Mouse (Mus musculus) heart, embryonic 11.5 days (tissue): ENCODE data around the gene Tmem102. TPM values are rescaled to one million over a fixed set of nuclear protein-coding genes. Genes with fewer than 3 reads are reported as not detected.

Experiments used
- ATAC-seq: fragments of 200-750 bp; cut with Nextera tagmentation; replicated peaks from 2 replicates; pipeline ENCODE4 v1.8.0; 2017; ENCODE audit warnings: moderate library complexity; ENCODE audit not compliant: insufficient number of reproducible peaks, low FRiP score, low TSS enrichment
- H3K27ac ChIP-seq: fragments of 300-500 bp; sonication (generic); 2 replicates; pipeline ENCODE4 v1.5.1; 2014; ENCODE audit warnings: mild to moderate bottlenecking, low read depth, low read length
- H3K27me3 ChIP-seq: fragments of 300-500 bp; sonication (generic); 2 replicates; pipeline ENCODE4 v1.6.1; 2014; ENCODE audit warnings: mild to moderate bottlenecking, low read length, mixed read lengths; ENCODE audit not compliant: control insufficient read depth, insufficient read depth
- H3K36me3 ChIP-seq: fragments of 300-500 bp; sonication (generic); 2 replicates; pipeline ENCODE4 v1.6.1; 2014; ENCODE audit warnings: mild to moderate bottlenecking, low read length, moderate library complexity, mixed read lengths; ENCODE audit not compliant: control insufficient read depth, insufficient read depth
- H3K4me1 ChIP-seq: fragments of 300-500 bp; sonication (generic); 2 replicates; pipeline ENCODE4 v1.6.1; 2014; ENCODE audit warnings: low read length; ENCODE audit not compliant: control insufficient read depth, insufficient read depth
- H3K4me2 ChIP-seq: fragments of 300-500 bp; sonication (generic); 2 replicates; pipeline ENCODE4 v1.6.1; 2014; ENCODE audit warnings: mild to moderate bottlenecking, moderate library complexity
- H3K4me3 ChIP-seq: fragments of 300-500 bp; sonication (generic); 2 replicates; pipeline ENCODE4 v1.5.1; 2014; ENCODE audit warnings: low read depth, low read length
- H3K9ac ChIP-seq: fragments of 300-500 bp; sonication (generic); 2 replicates; pipeline ENCODE4 v1.6.1; 2014; ENCODE audit warnings: mild to moderate bottlenecking, low read depth, low read length, moderate library complexity
- H3K9me3 ChIP-seq: fragments of 300-500 bp; sonication (generic); replicated peaks from 2 replicates; pipeline ENCODE4 v1.6.1; 2016; ENCODE audit warnings: low read length; ENCODE audit not compliant: control insufficient read depth
- WGBS: fragments of 180-500 bp; shearing (Covaris S2); extraction: QIAGEN DNeasy Blood & Tissue Kit; methylation state at CpG from one replicate; pipeline ENCODE4 v1.1.7; 2014; ENCODE audit not compliant: insufficient replicate concordance; 5-methylcytosine and 5-hydroxymethylcytosine counted together
- polyA plus RNA-seq: library from polyadenylated mRNA; unstranded; fragments of >200 nt; fragmentation: Nextera tagmentation; extraction: Ambion mirVana; gene quantifications from 2 replicates; pipeline ENCODE4 v1.2.1, GENCODE M21; 2014

Tmem102 gene
- polyA plus RNA-seq, 1 experiment from 2014 or later = 1.1 TPM

DNA sequence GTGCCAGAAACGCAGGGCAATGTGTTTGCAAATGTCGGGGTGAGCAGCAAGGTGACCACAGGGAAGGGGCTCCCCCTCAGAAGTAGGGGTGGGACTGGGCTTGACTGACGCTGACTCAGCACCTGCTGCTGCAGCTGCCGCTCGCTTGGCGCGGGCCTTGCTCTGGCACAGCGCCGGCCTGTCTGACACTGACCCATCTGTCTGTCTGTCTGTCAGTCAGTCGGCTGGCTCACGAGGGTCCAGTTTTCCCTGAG, 5.4 kb downstream of the Tmem102 start:
- peaks cover 38% of the 10 kb centered on the region for H3K4me1 ChIP-seq
- no peaks in the 10 kb centered on the region for H3K36me3 ChIP-seq
- peak overlapping the region; percentile 73 for H3K9ac ChIP-seq
- peaks cover 61% of the 10 kb centered on the region for H3K27me3 ChIP-seq
- H3K4me3 ChIP-seq = peak overlapping the region; percentile 47
- 0% methylated on average over 11 of the region's 11 CpGs for WGBS
- H3K27ac ChIP-seq = no peak overlapping the region
- peak overlapping the region; percentile 98 for H3K4me2 ChIP-seq
- H3K9me3 ChIP-seq = no peaks in the 10 kb centered on the region
- no peak for ATAC-seq

DNA sequence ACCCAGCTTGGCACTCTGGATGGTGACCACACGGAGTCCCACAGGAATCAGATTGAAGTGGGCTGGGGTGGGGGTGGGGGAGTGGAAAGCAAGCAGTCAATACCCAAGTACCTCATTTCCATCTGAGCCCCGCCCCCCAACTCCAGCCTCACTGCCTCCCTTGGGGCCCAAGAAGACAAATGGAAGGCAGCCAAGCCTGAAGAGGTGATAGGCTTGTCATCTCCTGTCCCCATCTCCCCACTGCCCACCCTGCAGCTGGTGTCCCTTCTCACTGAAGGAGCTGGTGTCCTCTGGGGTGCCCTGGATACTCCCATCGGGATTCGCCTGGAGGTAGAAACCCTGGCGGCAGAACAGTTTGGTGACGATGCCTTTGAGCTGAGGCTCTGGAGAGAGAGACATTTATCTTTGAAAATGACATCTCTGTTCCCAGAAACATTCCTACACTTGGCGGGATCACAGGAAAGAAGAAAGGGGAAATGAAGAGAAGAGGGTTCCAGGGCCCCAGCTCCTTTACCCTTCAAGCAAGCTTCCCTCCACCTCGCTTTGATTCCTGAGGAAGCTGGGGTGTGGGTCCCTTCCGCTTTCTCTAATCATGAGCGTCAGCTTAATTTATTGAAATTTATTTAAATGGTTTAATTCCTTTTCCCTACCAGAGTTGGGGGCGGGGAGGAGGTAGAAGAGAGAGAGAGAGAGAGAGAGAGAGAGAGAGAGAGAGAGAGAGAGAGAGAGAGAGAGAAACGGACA, 5.9 kb downstream of the Tmem102 start:
- H3K4me3 ChIP-seq = peak overlapping the region; percentile 47
- H3K9ac ChIP-seq = no peak overlapping the region
- WGBS = 26% methylated on average over 12 of the region's 12 CpGs
- peak overlapping the region; percentile 98 for H3K4me2 ChIP-seq
- H3K36me3 ChIP-seq = no peaks in the 10 kb centered on the region
- H3K27ac ChIP-seq = no peak overlapping the region
- no peaks in the 10 kb centered on the region for H3K9me3 ChIP-seq
- no peak for ATAC-seq
- peaks cover 33% of the 10 kb centered on the region for H3K4me1 ChIP-seq
- H3K27me3 ChIP-seq = peaks cover 58% of the 10 kb centered on the region

DNA sequence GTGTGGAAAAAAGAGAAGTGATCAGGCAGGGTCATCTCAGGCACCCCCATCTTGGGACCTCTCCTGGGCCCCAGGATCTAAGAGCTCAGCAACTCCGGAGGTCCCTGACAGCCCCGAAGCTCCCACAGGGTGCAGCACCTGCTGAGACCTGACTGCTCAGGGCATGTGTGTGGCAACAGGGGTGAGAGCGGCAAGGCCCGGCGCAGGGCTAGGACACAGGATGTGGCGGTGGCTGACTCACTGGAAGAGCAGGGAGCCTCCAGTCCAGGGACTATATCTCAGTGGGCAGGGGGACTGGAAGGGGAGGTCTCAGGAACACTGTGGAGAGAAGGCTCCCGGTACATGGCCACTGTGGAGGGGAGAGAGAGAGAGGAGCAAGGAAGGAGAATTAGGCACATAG, 7.5 kb downstream of the Tmem102 start:
- H3K9ac ChIP-seq = no peak overlapping the region
- H3K4me3 ChIP-seq = no peak overlapping the region
- no peak for ATAC-seq
- H3K9me3 ChIP-seq = no peaks in the 10 kb centered on the region
- H3K4me2 ChIP-seq = no peak overlapping the region
- H3K36me3 ChIP-seq = no peaks in the 10 kb centered on the region
- peaks cover 19% of the 10 kb centered on the region for H3K4me1 ChIP-seq
- 52% methylated on average over 7 of the region's 7 CpGs for whole genome bisulfite sequencing
- peaks cover 51% of the 10 kb centered on the region for H3K27me3 ChIP-seq
- H3K27ac ChIP-seq = no peak overlapping the region

DNA sequence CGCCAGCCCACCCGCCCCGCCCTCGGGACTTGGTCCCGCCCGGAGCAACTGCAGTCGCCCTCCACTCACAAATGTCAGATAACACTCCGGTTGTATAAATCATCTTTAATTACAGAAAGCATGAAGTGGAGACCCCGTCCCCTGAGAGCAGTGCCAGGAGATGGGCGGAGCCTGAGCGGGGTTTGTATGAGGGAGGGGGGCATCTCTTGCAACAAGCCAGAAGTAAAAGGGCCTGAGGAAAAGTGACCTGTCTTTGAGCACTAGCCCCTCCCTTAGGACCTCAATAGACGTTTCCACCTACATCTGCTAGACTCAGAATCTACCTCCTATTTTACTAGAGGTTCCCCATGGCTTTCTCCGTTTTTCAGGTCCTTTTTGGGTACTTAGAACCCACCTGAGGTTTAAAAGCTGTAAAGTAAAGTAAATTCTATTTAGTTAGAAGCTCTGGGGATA, 9.4 kb downstream of the Tmem102 start:
- ATAC-seq = no peak
- WGBS = 3% methylated on average over 13 of the region's 13 CpGs
- peaks cover 35% of the 10 kb centered on the region for H3K27me3 ChIP-seq
- no peak overlapping the region for H3K27ac ChIP-seq
- peak overlapping the region; percentile 47 for H3K4me3 ChIP-seq
- H3K36me3 ChIP-seq = no peaks in the 10 kb centered on the region
- H3K9me3 ChIP-seq = no peaks in the 10 kb centered on the region
- peak overlapping the region; percentile 70; the same call in 1 of the 2 replicates for H3K9ac ChIP-seq
- peak overlapping the region; percentile 86 for H3K4me2 ChIP-seq
- H3K4me1 ChIP-seq = peaks cover 11% of the 10 kb centered on the region

GRCm38 (mm10) chr11:69795168-69795982, 10.0 kb downstream of the Tmem102 start, which contains the start of gene Chrnb1:
TSS of gene Chrnb1 (minus strand) at chr11:69795943.
- peak within 1 kb of the TSS; percentile 70 for H3K9ac ChIP-seq
- peak within 1 kb of the TSS; percentile 47 for H3K4me3 ChIP-seq
- H3K36me3 ChIP-seq = no peaks in the 10 kb centered on the region
- ATAC-seq = peak; percentile 93
- no peak within 1 kb of the TSS for H3K27ac ChIP-seq
- H3K27me3 ChIP-seq = peaks cover 31% of the 10 kb centered on the region
- no peaks in the 10 kb centered on the region for H3K9me3 ChIP-seq
- H3K4me2 ChIP-seq = peak within 1 kb of the TSS; percentile 86
- 2% methylated on average over 52 of the region's 52 CpGs for WGBS
- H3K4me1 ChIP-seq = peaks cover 8% of the 10 kb centered on the region

DNA sequence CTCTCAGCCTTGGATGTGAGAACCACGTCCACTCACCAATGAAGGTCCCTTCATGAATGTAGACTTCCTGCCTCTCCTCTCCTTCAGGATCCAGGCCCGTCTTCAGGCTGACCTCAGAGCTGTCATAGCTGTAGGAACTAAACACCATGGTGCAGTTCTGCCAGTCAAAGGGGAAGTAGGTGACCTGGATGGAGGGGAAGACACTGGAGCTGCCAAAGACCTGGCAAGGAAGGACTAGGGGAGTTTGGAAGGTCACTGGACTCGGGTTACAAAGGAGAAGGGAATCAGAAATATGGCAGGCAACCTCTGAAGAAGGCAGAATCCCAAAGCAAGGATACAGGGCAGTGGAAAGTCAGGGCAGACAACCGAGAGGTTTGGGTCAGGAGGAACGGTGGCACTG, 12.0 kb downstream of the Tmem102 start:
- Histone ChIP-seq H3K27ac (no peak overlapping the region), H3K4me1 (no peaks in the 10 kb centered on the region), H3K9ac (no peak overlapping the region), H3K9me3 (no peaks in the 10 kb centered on the region), H3K27me3 (peaks cover 20% of the 10 kb centered on the region), H3K4me2 (no peak overlapping the region), H3K4me3 (no peak overlapping the region), H3K36me3 (no peaks in the 10 kb centered on the region)
- ATAC-seq = no peak
- 58% methylated on average over 5 of the region's 5 CpGs for WGBS

- WGBS = 61% methylated on average over 5 of the region's 5 CpGs
These were observed 14.0 kb downstream of the Tmem102 start for GRCm38 (mm10) chr11:69791420-69791819.

GRCm38 (mm10) chr11:69789431-69789830, 16.0 kb downstream of the Tmem102 start:
- WGBS = 66% methylated on average over 5 of the region's 5 CpGs
- H3K36me3 ChIP-seq = no peaks in the 10 kb centered on the region
- H3K4me3 ChIP-seq = no peak overlapping the region
- H3K9me3 ChIP-seq = no peaks in the 10 kb centered on the region
- H3K27me3 ChIP-seq = peaks cover 7% of the 10 kb centered on the region; the same call in 1 of the 2 replicates
- H3K27ac ChIP-seq = no peak overlapping the region
- no peak overlapping the region for H3K9ac ChIP-seq
- peaks cover 3% of the 10 kb centered on the region; the same call in 1 of the 2 replicates for H3K4me1 ChIP-seq
- H3K4me2 ChIP-seq = no peak overlapping the region
- no peak for ATAC-seq

More at GRCm38 (mm10) chr11:69791420-69791819, 14.0 kb downstream of the Tmem102 start:
- Histone ChIP-seq H3K36me3 (no peaks in the 10 kb centered on the region), H3K27me3 (peaks cover 7% of the 10 kb centered on the region; the same call in 1 of the 2 replicates), H3K27ac (no peak overlapping the region), H3K9ac (no peak overlapping the region), H3K4me2 (no peak overlapping the region), H3K9me3 (no peaks in the 10 kb centered on the region), H3K4me1 (no peaks in the 10 kb centered on the region), H3K4me3 (no peak overlapping the region)
- ATAC-seq = no peak
